Mouse (Mus musculus) kidney, postnatal 10 days (tissue): ENCODE measurements around the gene Tead1.
"Not testable (repeated sequence)": the region's sequence is repeated elsewhere in the genome, so short reads cannot be mapped to it uniquely, and the experiment has no call there.

ENCODE experiments used
- DNase-seq: peaks from one replicate; pipeline ENCODE4 v3.0.0; 2021; ENCODE audit warnings: mixed read lengths

Gene Tead1

DNA sequence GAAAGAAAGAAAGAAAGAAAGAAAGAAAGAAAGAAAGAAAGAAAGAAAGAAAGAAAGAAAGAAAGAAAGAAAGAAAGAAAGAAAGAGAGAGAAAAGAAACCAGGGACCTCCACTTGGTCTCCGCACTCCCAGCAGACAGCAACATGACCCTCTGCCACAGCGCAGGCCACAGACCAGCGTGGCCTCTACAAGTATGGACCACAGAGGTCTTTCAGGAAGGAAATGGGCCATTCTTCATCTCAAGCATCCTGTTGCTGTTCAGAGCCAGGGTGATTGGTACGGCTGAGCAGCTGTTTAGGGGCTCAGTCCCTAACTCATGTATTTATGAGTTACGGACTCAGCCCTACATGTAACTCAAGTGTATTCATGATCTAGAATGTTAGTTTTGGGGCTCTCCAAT lies 256.8 kb downstream of the Tead1 start:
- not testable (repeated sequence) for DNase-seq

DNA sequence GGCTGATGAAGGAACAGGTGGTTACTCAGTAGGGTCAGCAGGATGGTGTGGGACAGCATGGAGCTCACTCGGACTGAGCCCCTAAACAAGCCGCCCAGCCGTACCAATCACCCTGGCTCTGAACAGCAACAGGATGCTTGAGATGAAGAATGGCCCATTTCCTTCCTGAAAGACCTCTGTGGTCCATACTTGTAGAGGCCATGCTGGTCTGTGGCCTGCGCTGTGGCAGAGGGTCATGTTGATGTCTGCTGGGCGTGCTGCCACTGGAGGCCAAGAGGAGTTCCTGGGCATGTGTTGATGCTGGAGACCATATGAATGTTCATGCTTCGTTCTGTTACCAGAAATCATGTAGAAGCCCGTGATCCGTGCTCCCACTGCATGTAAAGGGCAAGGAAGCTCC lies 258.0 kb downstream of the Tead1 start:
- DNase-seq, result no peak

DNA sequence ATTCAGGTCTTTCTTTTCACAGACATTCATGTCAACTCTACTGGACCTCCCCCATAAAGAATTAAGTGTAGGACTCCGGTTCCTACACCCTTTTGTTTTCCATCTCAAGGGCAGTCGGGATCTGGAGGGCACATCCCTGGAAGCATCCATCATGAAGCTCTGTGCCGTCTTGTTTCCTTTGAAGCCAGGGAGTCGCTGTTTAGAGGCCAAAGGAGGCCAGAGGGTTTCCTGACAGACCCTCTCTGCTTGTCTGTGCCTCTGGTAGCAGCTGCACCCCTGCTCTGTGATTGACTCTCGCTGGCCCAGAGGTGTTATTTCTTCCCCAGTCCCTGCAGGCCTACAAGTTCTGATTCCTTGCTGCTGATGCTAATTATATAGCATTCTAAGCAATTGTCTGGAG lies 259.8 kb downstream of the Tead1 start:
- no peak for DNase-seq

DNA sequence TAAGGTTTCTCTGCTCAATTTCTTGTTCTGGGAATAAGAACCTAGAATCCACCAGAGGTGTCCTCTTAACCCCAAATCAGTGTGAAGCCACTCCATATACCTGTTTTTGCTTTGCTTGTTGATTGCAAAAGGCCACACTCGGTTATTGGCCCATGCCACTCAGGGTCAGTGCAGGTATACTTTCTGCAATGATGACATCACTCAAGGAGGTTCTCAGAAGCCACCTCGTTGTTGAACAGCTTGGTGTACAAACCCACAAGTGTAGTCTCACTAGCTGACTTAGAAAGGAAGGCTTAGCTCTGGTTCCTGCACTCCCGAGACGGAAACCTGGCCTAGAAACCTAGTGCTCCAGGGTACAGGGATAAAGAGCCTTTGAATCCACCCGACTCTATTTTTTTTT lies 263.4 kb downstream of the Tead1 start:
- DNase-seq, result no peak

DNA sequence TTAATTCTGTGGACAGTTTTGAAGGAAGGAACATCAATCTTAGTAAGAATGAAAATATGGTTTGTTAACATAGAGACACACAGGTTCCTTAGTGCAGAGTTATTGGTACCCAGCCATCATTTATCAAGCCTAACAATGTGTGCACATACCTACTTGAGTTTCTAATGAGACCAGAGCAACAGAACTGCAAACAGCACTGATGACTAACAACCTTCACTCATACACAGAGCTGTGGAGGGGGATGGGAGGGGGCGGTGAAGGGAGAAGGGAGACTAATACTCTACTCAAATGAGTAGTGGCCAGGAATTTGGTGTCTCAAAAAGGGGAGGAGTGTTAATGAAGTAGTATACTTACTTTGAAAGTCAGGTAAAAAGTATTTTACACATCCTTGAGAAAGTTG lies 263.9 kb downstream of the Tead1 start:
- DNase-seq, result no peak

DNA sequence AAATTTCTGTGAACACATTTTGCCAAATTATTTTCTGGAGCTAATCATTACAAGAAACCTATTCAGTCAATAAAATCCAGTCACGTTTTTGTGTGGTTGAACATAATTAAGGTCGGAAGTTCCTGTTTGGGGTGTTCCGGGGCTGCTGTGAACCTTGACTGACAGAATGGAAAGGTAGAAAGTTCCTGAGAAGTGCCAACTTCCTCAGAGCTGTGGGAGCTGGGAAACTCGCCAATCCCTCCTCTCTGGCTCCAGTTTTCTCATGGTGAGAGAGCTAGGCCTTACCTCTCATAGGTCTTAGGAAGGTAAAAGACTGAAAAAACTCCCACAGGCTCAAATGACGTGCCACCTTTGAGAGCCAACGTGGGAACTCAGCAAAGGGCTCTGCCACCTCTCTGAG lies 267.6 kb downstream of the Tead1 start:
- DNase-seq, result peak; percentile 62

DNA sequence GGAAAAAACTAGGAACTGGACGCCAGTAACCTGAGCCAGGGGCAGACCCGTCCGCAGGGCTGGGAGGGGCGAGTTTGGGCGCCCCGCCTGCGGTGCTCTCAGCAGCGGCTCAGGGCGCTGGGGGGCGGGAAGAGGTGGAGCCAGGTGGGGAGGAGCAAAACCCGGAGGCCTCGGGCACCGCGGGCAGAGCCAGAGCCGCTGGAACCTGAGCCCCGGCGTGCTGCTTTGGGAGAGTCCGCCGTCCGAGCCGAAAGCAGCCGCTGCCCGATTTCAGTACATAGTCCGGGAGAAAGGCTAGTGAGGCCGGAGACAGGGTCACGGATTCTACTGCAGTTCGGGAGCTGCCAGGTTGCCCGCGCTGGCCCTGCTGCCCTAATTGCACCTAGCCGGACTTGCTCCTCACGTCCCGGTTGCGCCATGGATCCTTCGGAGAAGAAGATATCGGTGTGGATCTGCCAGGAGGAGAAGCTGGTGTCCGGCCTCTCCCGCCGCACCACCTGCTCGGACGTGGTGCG lies 274.7 kb downstream of the Tead1 start, which contains the start of gene Rassf10:
Rassf10 (plus strand) TSS at position 186 of the 515 bp plus-strand sequence.
- peak; percentile 93 for DNase-seq

DNA sequence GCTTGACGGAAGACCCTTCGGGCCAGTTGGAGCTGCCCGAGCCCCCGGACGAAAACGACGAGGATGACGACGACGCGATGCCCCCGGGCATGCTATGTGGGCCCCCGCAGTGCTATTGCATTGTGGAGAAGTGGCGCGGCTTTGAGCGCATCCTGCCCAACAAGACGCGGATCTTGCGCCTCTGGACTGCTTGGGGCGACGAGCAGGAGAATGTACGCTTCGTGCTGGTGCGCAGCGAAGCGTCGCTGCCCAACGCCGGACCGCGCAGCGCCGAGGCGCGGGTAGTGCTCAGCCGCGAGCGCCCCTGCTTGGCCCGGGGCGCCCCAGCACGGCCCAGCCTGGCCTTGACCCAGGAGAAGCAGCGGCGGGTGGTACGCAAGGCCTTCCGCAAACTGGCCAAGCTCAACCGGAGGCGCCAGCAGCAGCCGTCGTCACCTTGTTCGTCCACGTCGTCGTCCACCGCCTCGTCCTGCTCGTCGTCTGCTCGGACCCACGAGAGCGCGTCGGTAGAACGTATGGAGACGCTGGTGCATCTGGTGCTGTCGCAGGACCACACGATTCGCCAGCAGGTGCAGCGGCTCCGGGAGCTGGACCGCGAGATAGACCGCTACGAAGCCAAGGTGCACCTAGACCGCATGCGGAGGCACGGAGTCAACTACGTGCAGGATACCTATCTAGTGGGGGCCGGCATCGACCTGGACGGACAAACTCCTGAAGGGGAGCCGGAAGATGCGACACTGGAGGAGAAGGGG lies 275.4 kb downstream of the Tead1 start:
- peak; percentile 53 for DNase-seq

DNA sequence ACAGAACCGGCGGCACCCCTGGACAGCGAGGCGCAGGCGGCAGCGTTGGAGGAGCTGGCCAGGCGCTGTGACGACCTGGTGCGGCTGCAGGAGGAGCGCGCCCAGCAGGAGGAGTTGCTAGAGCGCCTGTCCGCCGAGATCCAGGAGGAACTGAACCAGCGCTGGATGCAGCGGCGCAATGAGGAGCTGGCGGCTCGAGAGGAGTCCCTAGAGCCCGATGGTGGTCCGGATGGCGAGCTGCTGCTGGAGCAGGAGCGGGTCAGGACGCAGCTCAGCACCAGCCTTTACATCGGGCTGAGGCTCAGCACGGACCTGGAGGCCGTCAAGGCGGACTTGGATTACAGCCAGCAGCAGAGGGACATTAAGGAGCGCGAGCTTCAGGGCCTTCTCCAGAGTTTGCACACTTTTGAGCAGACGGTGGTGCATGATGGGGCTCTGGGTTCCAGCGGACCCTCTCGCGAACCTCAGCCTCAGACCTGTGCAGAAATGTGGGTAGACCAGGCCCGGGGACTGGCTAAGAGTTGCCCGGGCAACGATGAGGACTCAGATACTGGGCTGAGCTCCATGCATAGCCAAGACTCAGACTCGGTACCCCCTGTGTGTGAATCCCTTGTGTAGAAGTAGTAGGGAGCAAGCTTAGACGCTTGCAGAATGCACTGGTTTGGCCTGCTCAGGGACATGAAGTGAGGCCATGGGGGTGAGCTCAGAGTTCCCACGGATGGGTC lies 276.1 kb downstream of the Tead1 start:
- peak; percentile 69 for DNase-seq

DNA sequence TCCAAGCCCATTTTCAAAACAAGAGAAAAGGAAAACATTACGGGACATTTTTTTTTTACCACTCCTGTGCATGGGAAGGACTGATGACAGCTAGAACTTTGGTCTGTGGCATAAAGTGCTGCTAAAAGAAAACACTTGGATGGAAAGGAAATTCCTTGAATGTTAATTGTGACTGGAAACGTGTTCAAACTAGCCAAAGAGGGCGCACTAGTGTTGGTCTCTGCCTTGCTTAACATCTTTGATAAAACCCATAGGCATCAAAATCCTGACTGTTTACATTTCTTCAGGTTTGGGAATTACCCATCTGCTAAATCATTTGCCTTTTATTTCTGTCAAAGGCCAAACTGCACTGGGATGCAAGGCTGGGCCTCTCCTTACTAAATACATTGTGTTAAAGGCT lies 276.8 kb downstream of the Tead1 start:
- no peak for DNase-seq
